In genomic region chr16:91162381-91162780, GRCm38 (mm10) we compare ENCODE assay signal across 15 mouse cellular contexts.
"Had no signal": no experiment of that assay in that cellular context is flagged by ENCODE, and none has a peak within 500 bp of the region (broad histone marks: within the 10 kb centered on the region; RNA-seq: fewer than 3 reads in every experiment).

No protein-coding gene starts in this region.

- DNase-seq: lung, adult 18-20 months; lung, embryonic 14.5 days; lung, postnatal 10 days; lung, postnatal 4 days; midbrain, embryonic 14.5 days; right cerebral cortex, postnatal 14 days; thymus, adult 2 months; thymus, postnatal 36 days had no signal

- H3K4me3 ChIP-seq: megakaryocyte, embryonic 14.5 days; midbrain, embryonic 12.5 days; neural tube, embryonic 12.5 days; stomach, embryonic 15.5 days had no signal

- H3K4me2 ChIP-seq: lung, embryonic 14.5 days; midbrain, embryonic 12.5 days; neural tube, embryonic 12.5 days; stomach, embryonic 15.5 days had no signal

- H3K27ac ChIP-seq: liver, embryonic 14.5 days; midbrain, embryonic 12.5 days; neural tube, embryonic 12.5 days; stomach, embryonic 15.5 days; stomach, postnatal 0 days had no signal

- H3K36me3 ChIP-seq: midbrain, embryonic 12.5 days; neural tube, embryonic 12.5 days; stomach, embryonic 15.5 days had no signal

- H3K9me3 ChIP-seq: midbrain, embryonic 12.5 days; neural tube, embryonic 12.5 days; stomach, embryonic 15.5 days had no signal

- ATAC-seq: midbrain, embryonic 16.5 days had no signal

- H3K4me1 ChIP-seq: midbrain, embryonic 12.5 days; neural tube, embryonic 12.5 days; stomach, embryonic 15.5 days had no signal

- H3K27me3 ChIP-seq: stomach, embryonic 15.5 days had no signal

- H3K9ac ChIP-seq: liver, embryonic 14.5 days; lung, embryonic 14.5 days; midbrain, embryonic 12.5 days; neural tube, embryonic 12.5 days; stomach, embryonic 15.5 days had no signal
